8 mouse cellular contexts compared by ENCODE assay signal in the genomic region with DNA sequence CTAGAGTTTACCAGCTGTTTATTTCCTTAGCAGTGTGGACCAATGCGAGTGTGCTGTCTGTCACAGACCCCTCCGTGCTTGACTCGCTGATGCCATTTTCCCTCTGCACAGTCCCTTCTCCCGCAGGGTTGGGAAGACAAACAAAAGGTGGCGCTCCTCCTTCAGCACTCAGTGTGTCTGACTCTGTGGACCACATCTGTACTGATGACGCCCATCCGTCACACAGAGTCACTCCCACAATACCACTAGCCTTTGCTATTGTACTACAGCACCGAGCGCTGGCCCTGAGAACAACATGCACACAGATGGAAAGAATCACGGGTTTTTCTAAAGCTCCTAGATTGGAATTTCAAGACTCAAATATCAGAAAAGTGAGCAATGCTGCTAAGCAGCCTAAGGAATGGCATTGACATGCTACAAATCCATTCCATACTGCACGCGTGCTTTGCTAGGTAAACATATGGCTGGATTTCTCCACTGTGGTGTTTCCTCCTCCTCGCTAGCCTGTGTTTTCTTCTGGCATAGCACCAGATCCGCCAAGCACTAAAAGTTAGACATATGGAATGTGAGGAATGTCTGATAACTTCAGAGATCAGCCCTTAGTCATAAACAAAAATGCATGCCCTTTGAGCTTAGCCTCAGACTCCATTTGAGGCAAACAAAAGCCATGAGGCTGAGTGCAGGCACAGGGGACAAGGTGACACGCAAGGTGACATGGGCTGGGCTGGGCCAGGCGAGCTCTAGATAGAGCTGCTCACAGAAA. TPM values are rescaled to one million over a fixed set of nuclear protein-coding genes. Genes with fewer than 3 reads are reported as not detected.
DNase-seq lines count a peak whose midpoint lies in the region; ATAC-seq and TF ChIP-seq lines count a peak whose summit lies in the region.

No protein-coding gene starts in this region.

- 0 out of 2 replicates have a peak overlapping the region, but pooled peaks have one; percentile 25 for H3K9ac ChIP-seq in embryonic facial prominence, embryonic 14.5 days (ENCODE audit: low read depth, low read length)
- H3K9ac ChIP-seq in hindbrain, postnatal 0 days (replicated peaks; ENCODE audit: low read length) = no peak overlapping the region
- no peak overlapping the region for H3K9ac ChIP-seq in stomach, embryonic 14.5 days (replicated peaks; ENCODE audit: low read depth, low read length)

- peak; percentile 45; the same call in 1 of the 2 replicates for TF ChIP-seq CTCF in hindbrain, postnatal 0 days (IDR thresholded peaks at IDR 0.05; ENCODE audit: low read depth)

- no peaks in the 10 kb centered on the region for H3K27me3 ChIP-seq in embryonic facial prominence, embryonic 14.5 days (replicated peaks; ENCODE audit: control insufficient read depth, insufficient read depth, low read length)
- no peaks in the 10 kb centered on the region for H3K27me3 ChIP-seq in hindbrain, postnatal 0 days (ENCODE audit: insufficient read depth, low read length)
- no peaks in the 10 kb centered on the region for H3K27me3 ChIP-seq in stomach, embryonic 14.5 days (ENCODE audit: control insufficient read depth, insufficient read depth, low read length)

- H3K4me1 ChIP-seq in embryonic facial prominence, embryonic 14.5 days (ENCODE audit: control insufficient read depth, insufficient read depth, low read length) = peaks cover 24% of the 10 kb centered on the region
- no peaks in the 10 kb centered on the region for H3K4me1 ChIP-seq in hindbrain, postnatal 0 days (ENCODE audit: insufficient read depth, low read length)
- peaks cover 32% of the 10 kb centered on the region for H3K4me1 ChIP-seq in stomach, embryonic 14.5 days (ENCODE audit: control insufficient read depth, insufficient read depth, low read length)

- ATAC-seq in embryonic facial prominence, embryonic 14.5 days (ENCODE audit: low read depth) = peak; percentile 90
- ATAC-seq in hindbrain, postnatal 0 days = peak; percentile 61
- ATAC-seq in stomach, embryonic 14.5 days (ENCODE audit: insufficient number of reproducible peaks, insufficient read depth, low FRiP score, low read depth) = peak; percentile 62
- ATAC-seq in inflammation-experienced regulatory T-cells, adult 6 months = no peak

- WGBS in embryonic facial prominence, embryonic 14.5 days = 19% methylated on average over 16 of the region's 16 CpGs
- 37% methylated on average over 16 of the region's 16 CpGs for WGBS in hindbrain, postnatal 0 days
- WGBS in stomach, embryonic 14.5 days = 11% methylated on average over 16 of the region's 16 CpGs

- H3K4me2 ChIP-seq in embryonic facial prominence, embryonic 14.5 days (ENCODE audit: low read depth, low read length) = peak overlapping the region; percentile 48
- H3K4me2 ChIP-seq in hindbrain, postnatal 0 days (ENCODE audit: low read depth, low read length) = peak overlapping the region; percentile 31
- peak overlapping the region; percentile 13 for H3K4me2 ChIP-seq in stomach, embryonic 14.5 days (replicated peaks; ENCODE audit: low read depth, low read length)

- H3K9me3 ChIP-seq in embryonic facial prominence, embryonic 14.5 days (ENCODE audit: control insufficient read depth, low read length) = no peaks in the 10 kb centered on the region
- H3K9me3 ChIP-seq in hindbrain, postnatal 0 days (ENCODE audit: low read length) = no peaks in the 10 kb centered on the region
- H3K9me3 ChIP-seq in stomach, embryonic 14.5 days (ENCODE audit: control insufficient read depth, low read depth, low read length) = no peaks in the 10 kb centered on the region

- no peaks in the 10 kb centered on the region for H3K36me3 ChIP-seq in embryonic facial prominence, embryonic 14.5 days (ENCODE audit: control insufficient read depth, insufficient read depth, low read length)
- no peaks in the 10 kb centered on the region for H3K36me3 ChIP-seq in hindbrain, postnatal 0 days (ENCODE audit: insufficient read depth, low read length)
- no peaks in the 10 kb centered on the region for H3K36me3 ChIP-seq in stomach, embryonic 14.5 days (ENCODE audit: control insufficient read depth, insufficient read depth, low read length)

- DNase-seq in kidney, adult 11 months = peak; percentile 34
- DNase-seq in kidney, adult 9 months = no peak
- peak; percentile 90 for DNase-seq in embryonic facial prominence, embryonic 14.5 days (ENCODE audit: low spot score)
- DNase-seq in hindbrain, postnatal 0 days (ENCODE audit: low spot score) = peak; percentile 49
- DNase-seq in lung, adult 18-20 months = peak; percentile 27 to 52
- DNase-seq in layer of hippocampus, adult 9-10 months (ENCODE audit: low spot score) = no peak

- no peak overlapping the region; the same call in 1 of the 2 replicates for H3K4me3 ChIP-seq in embryonic facial prominence, embryonic 14.5 days (ENCODE audit: low read depth, low read length)
- no peak overlapping the region for H3K4me3 ChIP-seq in hindbrain, postnatal 0 days (ENCODE audit: low read length)
- H3K4me3 ChIP-seq in stomach, embryonic 14.5 days (ENCODE audit: low read depth, low read length) = no peak overlapping the region

- peak overlapping the region; percentile 76 for H3K27ac ChIP-seq in embryonic facial prominence, embryonic 14.5 days (replicated peaks; ENCODE audit: low read depth, low read length)
- H3K27ac ChIP-seq in hindbrain, postnatal 0 days = no peak overlapping the region
- H3K27ac ChIP-seq in stomach, embryonic 14.5 days (ENCODE audit: low read length) = peak overlapping the region; percentile 16; the same call in 1 of the 2 replicates

RNA-seq across cellular contexts. Expression of a gene that starts 58.5 kb away (rescaled TPM):
- polyA plus RNA-seq in embryonic facial prominence, embryonic 14.5 days (2014; fragmentation: Nextera tagmentation; extraction: Ambion mirVana) = 12.5 and 12.7 TPM in 2 replicates
- total RNA-seq in hindbrain, postnatal 0 days (2014; rRNA removed) = 10.0 and 11.2 TPM in 2 replicates
- 5.2 and 5.3 TPM in 2 replicates for polyA plus RNA-seq in hindbrain, postnatal 0 days (2015; fragmentation: Nextera tagmentation; extraction: Ambion mirVana)
- 12.0 and 13.3 TPM in 2 replicates for polyA plus RNA-seq in stomach, embryonic 14.5 days (2014; fragmentation: Nextera tagmentation; extraction: Ambion mirVana)
- polyA plus RNA-seq in inflammation-experienced regulatory T-cells, adult 6 months (2017; shearing (Covaris generic)) = under 1 TPM in 2 of 3 experiments, not detected in 1; 0.10 to 0.16 TPM

Comparison
In these comparisons a context has a peak if more than half of its experiments do, and no peak if none do; other contexts are left out.
1. DNase-seq: peak in kidney, adult 11 months (single experiment), embryonic facial prominence, embryonic 14.5 days (single experiment), hindbrain, postnatal 0 days (single experiment) and lung, adult 18-20 months (2 of 2); none in kidney, adult 9 months (single experiment) and layer of hippocampus, adult 9-10 months (single experiment).
2. Peak in every context shown above with its lines, with median percentiles within 50 percentile points of each other: H3K4me2 ChIP-seq.